Mouse (Mus musculus) MEL (cell line): ENCODE results near the gene Gtf2ird1. TPM values are rescaled to one million over a fixed set of nuclear protein-coding genes. Genes with fewer than 3 reads are reported as not detected.

Experiments
- DNase-seq: peaks from one replicate; pipeline ENCODE4 v3.0.0; 2011; ENCODE audit warnings: low read depth, low spot score
- H3K27ac ChIP-seq: 2 replicates; pipeline ENCODE4 v1.5.1; 2012; ENCODE audit warnings: low read depth, mild to moderate bottlenecking, control low read depth, low read length, moderate library complexity; ENCODE audit not compliant: control insufficient read depth
- H3K27me3 ChIP-seq, 2 experiments: fragments of 150-350 bp in 1 of 2; sonication (generic) in 1 of 2; 2 replicates each; pipeline ENCODE4 v1.6.1; 2012; ENCODE audit warnings: low read length in 2 of 2, mild to moderate bottlenecking in 2 of 2, improper control_type of control experiment in 1 of 2, moderate library complexity in 1 of 2; ENCODE audit not compliant: insufficient read depth in 2 of 2, control insufficient read depth in 1 of 2
- H3K36me3 ChIP-seq, 2 experiments: 2 replicates each; pipeline ENCODE4 v1.6.1; 2012 to 2014; ENCODE audit warnings: low read length in 2 of 2, improper control_type of control experiment in 1 of 2, inconsistent platforms in 1 of 2, mild to moderate bottlenecking in 1 of 2; ENCODE audit not compliant: insufficient read depth in 2 of 2, control insufficient read depth in 1 of 2
- H3K4me1 ChIP-seq, 2 experiments: fragments of 150-350 bp in 1 of 2; sonication (generic) in 1 of 2; 2 replicates each; pipeline ENCODE4 v1.6.1; 2012; ENCODE audit warnings: low read length in 2 of 2, improper control_type of control experiment in 1 of 2, mild to moderate bottlenecking in 1 of 2; ENCODE audit not compliant: insufficient read depth in 2 of 2, control insufficient read depth in 1 of 2
- H3K4me3 ChIP-seq, 2 experiments: fragments of 150-350 bp in 1 of 2; sonication (generic) in 1 of 2; 2 replicates each; pipeline ENCODE4 v1.5.1; 2012; ENCODE audit warnings: low read depth in 2 of 2, low read length in 2 of 2, mild to moderate bottlenecking in 2 of 2, moderate library complexity in 2 of 2, control low read depth in 1 of 2, improper control_type of control experiment in 1 of 2; ENCODE audit not compliant: control insufficient read depth in 1 of 2, insufficient read depth in 1 of 2
- H3K79me2 ChIP-seq: 2 replicates; pipeline ENCODE4 v1.6.1; 2012; ENCODE audit warnings: mild to moderate bottlenecking, low read length, moderate library complexity; ENCODE audit not compliant: control insufficient read depth, poor library complexity, insufficient read depth
- H3K9ac ChIP-seq: 2 replicates; pipeline ENCODE4 v1.6.1; 2012; ENCODE audit warnings: low read depth, mild to moderate bottlenecking, control low read depth, low read length, moderate library complexity; ENCODE audit not compliant: control insufficient read depth, poor library complexity, severe bottlenecking
- H3K9me3 ChIP-seq: fragments of 150-350 bp; sonication (generic); replicated peaks from 2 replicates; pipeline ENCODE4 v1.6.1; 2012; ENCODE audit warnings: mild to moderate bottlenecking, low read length, improper control_type of control experiment, moderate library complexity; ENCODE audit not compliant: insufficient read depth
- BHLHE40 ChIP-seq: IDR thresholded peaks from 2 replicates; pipeline ENCODE4 v1.6.1; 2012; ENCODE audit warnings: low read depth, mild to moderate bottlenecking, inconsistent platforms, low read length, improper control_type of control experiment, borderline replicate concordance
- CHD2 ChIP-seq: IDR thresholded peaks from 2 replicates; pipeline ENCODE4 v1.6.1; 2011; ENCODE audit warnings: low read length, improper control_type of control experiment
- CTCF ChIP-seq, 3 experiments: IDR thresholded peaks in 2 of 3; conservative IDR thresholded peaks in 1 of 3; 2 replicates each; pipeline ENCODE4 v1.5.1; 2011 to 2012; ENCODE audit warnings: low read length in 3 of 3, low read depth in 2 of 3, mild to moderate bottlenecking in 2 of 3, improper control_type of control experiment in 1 of 3, inconsistent platforms in 1 of 3, mixed read lengths in 1 of 3, moderate library complexity in 1 of 3; ENCODE audit not compliant: control insufficient read depth in 1 of 3, insufficient read depth in 1 of 3, poor library complexity in 1 of 3, severe bottlenecking in 1 of 3
- E2F4 ChIP-seq: IDR thresholded peaks from 2 replicates; pipeline ENCODE4 v1.6.1; 2011; ENCODE audit warnings: low read depth, low read length, improper control_type of control experiment, borderline replicate concordance
- ELF1 ChIP-seq: IDR thresholded peaks from 2 replicates; pipeline ENCODE4 v1.6.1; 2014; ENCODE audit warnings: low read depth, mild to moderate bottlenecking, inconsistent platforms, low read length, improper control_type of control experiment, moderate library complexity
- HCFC1 ChIP-seq: IDR thresholded peaks from 2 replicates; pipeline ENCODE4 v1.6.1; 2012; ENCODE audit warnings: low read depth, mild to moderate bottlenecking, inconsistent platforms, low read length, improper control_type of control experiment, moderate library complexity
- JUND ChIP-seq: IDR thresholded peaks from 2 replicates; pipeline ENCODE4 v1.6.1; 2011; ENCODE audit warnings: low read depth, mild to moderate bottlenecking, improper control_type of control experiment, low read length
- MAFK ChIP-seq: IDR thresholded peaks from 2 replicates; pipeline ENCODE4 v1.6.1; 2011; ENCODE audit warnings: low read depth, mild to moderate bottlenecking, low read length, improper control_type of control experiment, borderline replicate concordance
- MAX ChIP-seq: IDR thresholded peaks from 2 replicates; pipeline ENCODE4 v1.6.1; 2011; ENCODE audit warnings: low read length, improper control_type of control experiment
- MAZ ChIP-seq: IDR thresholded peaks from 2 replicates; pipeline ENCODE4 v1.6.1; 2012; ENCODE audit warnings: low read depth, mild to moderate bottlenecking, inconsistent platforms, low read length, improper control_type of control experiment
- MYB ChIP-seq: IDR thresholded peaks from 2 replicates; pipeline ENCODE4 v1.6.1; 2011; ENCODE audit warnings: mild to moderate bottlenecking, low read depth, low read length, improper control_type of control experiment
- NELFE ChIP-seq: IDR thresholded peaks from 2 replicates; pipeline ENCODE4 v1.6.1; 2011; ENCODE audit warnings: low read depth, low read length, improper control_type of control experiment
- NRF1 ChIP-seq: IDR thresholded peaks from 2 replicates; pipeline ENCODE4 v1.6.1; 2014; ENCODE audit warnings: low read depth, mild to moderate bottlenecking, inconsistent platforms, low read length, improper control_type of control experiment, moderate library complexity; ENCODE audit not compliant: poor library complexity, insufficient read depth, severe bottlenecking
- POLR2A ChIP-seq, 2 experiments: IDR thresholded peaks; 2 replicates each; pipeline ENCODE4 v1.6.1; 2011 to 2012; ENCODE audit warnings: low read length in 2 of 2, mild to moderate bottlenecking in 2 of 2, control low read depth in 1 of 2, improper control_type of control experiment in 1 of 2, low read depth in 1 of 2, moderate library complexity in 1 of 2; ENCODE audit not compliant: control insufficient read depth in 1 of 2, insufficient read depth in 1 of 2, poor library complexity in 1 of 2
- POLR2AphosphoS2 ChIP-seq: IDR thresholded peaks from 2 replicates; pipeline ENCODE4 v1.6.1; 2011; ENCODE audit warnings: low read length, improper control_type of control experiment
- POLR2AphosphoS5 ChIP-seq: IDR thresholded peaks from 2 replicates; pipeline ENCODE4 v1.6.1; 2012; ENCODE audit warnings: low read depth, borderline replicate concordance, mild to moderate bottlenecking, inconsistent platforms, low read length, moderate library complexity, mixed read lengths
- SMC3 ChIP-seq: IDR thresholded peaks from 2 replicates; pipeline ENCODE4 v1.6.1; 2011; ENCODE audit warnings: low read depth, low read length, improper control_type of control experiment
- TAL1 ChIP-seq: IDR thresholded peaks from 2 replicates; pipeline ENCODE4 v1.6.1; 2012; ENCODE audit warnings: mild to moderate bottlenecking, inconsistent platforms, low read length, moderate library complexity, mixed read lengths
- TCF12 ChIP-seq: IDR thresholded peaks from 2 replicates; pipeline ENCODE4 v1.6.1; 2014; ENCODE audit warnings: low read depth, mild to moderate bottlenecking, inconsistent platforms, low read length, improper control_type of control experiment, moderate library complexity
- UBTF ChIP-seq: IDR thresholded peaks from 2 replicates; pipeline ENCODE4 v1.6.1; 2012; ENCODE audit warnings: low read depth, mild to moderate bottlenecking, inconsistent platforms, low read length, improper control_type of control experiment, moderate library complexity, borderline replicate concordance; ENCODE audit not compliant: insufficient read depth
- USF1 ChIP-seq: IDR thresholded peaks from 2 replicates; pipeline ENCODE4 v1.6.1; 2014; ENCODE audit warnings: low read depth, mild to moderate bottlenecking, inconsistent platforms, low read length, improper control_type of control experiment, moderate library complexity
- ZC3H11A ChIP-seq: IDR thresholded peaks from 2 replicates; pipeline ENCODE4 v1.6.1; 2012; ENCODE audit warnings: low read depth, mild to moderate bottlenecking, inconsistent platforms, low read length, improper control_type of control experiment
- polyA plus RNA-seq, 2 experiments: library from polyadenylated mRNA; stranded (reverse) in 1 of 2; unstranded in 1 of 2; fragments of >175 nt in 1 of 2; fragments of >200 nt in 1 of 2; gene quantifications; 2 replicates each; pipeline versions ENCODE4 v1.2.1 to v1.2.4; 2012; ENCODE audit warnings: low replicate concordance in 2 of 2, low read depth in 1 of 2; ENCODE audit not compliant: insufficient read length in 2 of 2, insufficient read depth in 1 of 2, missing spikeins in 1 of 2
- total RNA-seq: library from RNA; depleted of rRNA; stranded (reverse); fragments of 300-350 nt; gene quantifications from 2 replicates; pipeline ENCODE4 v1.2.3, GENCODE M21; 2012

The Gtf2ird1 gene
- total and polyA plus RNA-seq, 3 experiments, result 15.2 to 54.7 TPM; not detected in 1

- TF ChIP-seq HCFC1, result no peak
- no peak for TF ChIP-seq NELFE
- TF ChIP-seq POLR2AphosphoS5, result no peak
- TF ChIP-seq ELF1, result no peak
- no peak for TF ChIP-seq BHLHE40
- TF ChIP-seq NRF1, result no peak
- no peak for TF ChIP-seq SMC3
- TF ChIP-seq CHD2, result no peak
- TF ChIP-seq POLR2A (IDR thresholded peaks at IDR 0.05; ENCODE audit: control insufficient read depth in 1 of 2, insufficient read depth in 1 of 2, low read depth in 1 of 2, low read length in 2 of 2, poor library complexity in 1 of 2), result no peak
- TF ChIP-seq TCF12, result no peak
- TF ChIP-seq E2F4, result no peak
- TF ChIP-seq MAFK, result no peak
- TF ChIP-seq USF1, result no peak
- no peak for TF ChIP-seq POLR2AphosphoS2
- TF ChIP-seq UBTF, result no peak
- Histone ChIP-seq H3K4me1 (peaks cover 2 to 7% of the 10 kb centered on the region in 2 experiments; a peak in 2 of 4 replicates), H3K9ac (0 out of 2 replicates have a peak overlapping the region, but pooled peaks have one; percentile 7), H3K27me3 (no peaks in the 10 kb centered on the region), H3K9me3 (no peaks in the 10 kb centered on the region), H3K79me2 (peaks cover 60% of the 10 kb centered on the region), H3K27ac (no peak overlapping the region), H3K36me3 (peaks cover 5 to 10% of the 10 kb centered on the region in 2 experiments), H3K4me3 (no peak overlapping the region)
- DNase-seq, result no peak
Observed at GRCm38 (mm10) chr5:134311894-134312411, 144.6 kb downstream of the Gtf2ird1 start.

GRCm38 (mm10) chr5:134310201-134310600 lies 146.3 kb downstream of the Gtf2ird1 start:
- peaks cover 5 to 9% of the 10 kb centered on the region in 2 experiments for H3K36me3 ChIP-seq
- H3K9me3 ChIP-seq, result no peaks in the 10 kb centered on the region
- H3K27me3 ChIP-seq, result no peaks in the 10 kb centered on the region
- H3K9ac ChIP-seq, result no peak overlapping the region
- H3K4me1 ChIP-seq, result peaks cover 0 to 4% of the 10 kb centered on the region in 2 experiments; a peak in 2 of 4 replicates
- DNase-seq, result no peak
- no peak overlapping the region for H3K4me3 ChIP-seq
- H3K79me2 ChIP-seq, result peaks cover 61% of the 10 kb centered on the region
- TF ChIP-seq HCFC1 (no peak), ZC3H11A (no peak), MAX (no peak), NRF1 (no peak), MAZ (no peak), JUND (no peak), MYB (no peak), CTCF (IDR thresholded peaks at IDR 0.05 in 2 of 3, conservative IDR thresholded peaks at IDR 0.05 in 1 of 3; ENCODE audit: control insufficient read depth in 1 of 3, insufficient read depth in 1 of 3, low read depth in 2 of 3, low read length in 3 of 3, poor library complexity in 1 of 3, severe bottlenecking in 1 of 3) (no peak), USF1 (no peak), ELF1 (no peak), TAL1 (no peak)
- no peak overlapping the region for H3K27ac ChIP-seq
